Mouse (Mus musculus): Measurements from ENCODE around the gene Runx1.
A peak's percentile ranks its signal among the peaks of the same experiment; 100 is the strongest.

Runx1 gene

GRCm38 (mm10) chr16:92696411-92697015 is 129.4 kb downstream of the Runx1 start:
- peak; percentile 17 for DNase-seq

- no peak for DNase-seq
Measured at GRCm38 (mm10) chr16:92695981-92696380, 130.0 kb downstream of the Runx1 start.

GRCm38 (mm10) chr16:92695200-92695921 is 130.6 kb downstream of the Runx1 start:
- DNase-seq: no peak

- no peak for DNase-seq
Measured at GRCm38 (mm10) chr16:92694496-92695106, 131.3 kb downstream of the Runx1 start.

GRCm38 (mm10) chr16:92690759-92691158 is 135.2 kb downstream of the Runx1 start:
- DNase-seq: no peak

GRCm38 (mm10) chr16:92688941-92689340 is 137.0 kb downstream of the Runx1 start:
- no peak for DNase-seq

- no peak for DNase-seq
Measured at GRCm38 (mm10) chr16:92686978-92687377, 139.0 kb downstream of the Runx1 start.

- DNase-seq: no peak
Measured at GRCm38 (mm10) chr16:92685766-92686315, 140.1 kb downstream of the Runx1 start.

- DNase-seq: no peak
Measured at GRCm38 (mm10) chr16:92684423-92685211, 141.3 kb downstream of the Runx1 start.

GRCm38 (mm10) chr16:92676630-92677029 is 149.3 kb downstream of the Runx1 start:
- DNase-seq: no peak

GRCm38 (mm10) chr16:92675677-92676076 is 150.3 kb downstream of the Runx1 start:
- no peak for DNase-seq

- no peak for DNase-seq
Measured at GRCm38 (mm10) chr16:92674916-92675450, 151.0 kb downstream of the Runx1 start.

- no peak for DNase-seq
Measured at GRCm38 (mm10) chr16:92674121-92674816, 151.7 kb downstream of the Runx1 start.

- no peak for DNase-seq
Measured at GRCm38 (mm10) chr16:92668807-92669206, 157.1 kb downstream of the Runx1 start.

- no peak for DNase-seq
Measured at GRCm38 (mm10) chr16:92661757-92662156, 164.2 kb downstream of the Runx1 start.

- DNase-seq: no peak
Measured at GRCm38 (mm10) chr16:92656750-92657149, 169.2 kb downstream of the Runx1 start.

- no peak for DNase-seq
Measured at GRCm38 (mm10) chr16:92654294-92654950, 171.5 kb downstream of the Runx1 start.

- no peak for DNase-seq
Measured at GRCm38 (mm10) chr16:92653816-92654215, 172.1 kb downstream of the Runx1 start.

- DNase-seq: no peak
Measured at GRCm38 (mm10) chr16:92651256-92651655, 174.7 kb downstream of the Runx1 start.

- no peak for DNase-seq
Measured at GRCm38 (mm10) chr16:92646153-92646552, 179.8 kb downstream of the Runx1 start.

- DNase-seq: no peak
Measured at GRCm38 (mm10) chr16:92645423-92646115, 180.4 kb downstream of the Runx1 start.

All from kidney, adult 11 months (tissue).